Mouse (Mus musculus): ENCODE data around the gene Wfdc15a.

DNA sequence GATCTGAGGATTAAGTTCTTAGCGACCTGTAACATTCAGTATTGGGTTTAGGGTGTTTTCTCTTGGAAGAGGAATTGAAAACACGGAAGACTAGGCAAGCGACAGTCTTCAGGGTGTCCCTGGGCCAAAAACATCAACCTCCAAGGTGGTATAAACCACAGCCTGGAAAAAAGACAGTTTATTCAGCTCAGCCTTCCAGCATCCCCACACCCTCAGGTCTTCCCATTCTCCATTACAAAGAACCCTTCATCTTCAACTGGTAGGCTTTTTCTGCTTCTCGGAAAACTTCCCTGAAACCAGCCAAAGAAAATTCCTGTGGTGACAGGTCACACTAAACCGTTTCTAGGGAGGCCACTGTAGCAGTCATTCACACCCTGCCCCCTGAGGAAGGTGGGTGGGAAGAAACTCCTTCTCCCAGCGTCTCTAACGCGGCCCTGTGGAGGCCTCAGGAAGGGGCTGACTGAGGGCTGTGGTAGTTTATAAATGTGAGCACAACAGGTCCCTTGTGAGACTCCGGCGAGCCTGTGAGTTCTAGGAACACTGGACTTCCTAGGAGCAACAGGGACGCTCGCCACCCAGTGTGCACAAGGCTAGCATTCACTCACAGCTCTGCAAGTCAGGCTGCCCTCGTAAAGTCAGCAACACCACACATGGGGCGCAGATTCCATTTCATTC, 49.7 kb downstream of the Wfdc15a start:
- TF ChIP-seq CTCF (IDR thresholded peaks at IDR 0.05; ENCODE audit: low read depth, low read length): no peak
- TF ChIP-seq GATA1 (IDR thresholded peaks at IDR 0.05; ENCODE audit: borderline replicate concordance, low read length): no peak

All from G1E (cell line).